Comparison of ENCODE assay signal across 33 mouse cellular contexts in genomic region chr6:145883010-145883409, GRCm38 (mm10). TPM values are rescaled to one million over a fixed set of nuclear protein-coding genes. Genes with fewer than 3 reads are reported as not detected.
DNase-seq lines count a peak whose midpoint lies in the region; ATAC-seq and TF ChIP-seq lines count a peak whose summit lies in the region.
"Had no signal": no experiment of that assay in that cellular context is flagged by ENCODE, and none has a peak within 500 bp of the region (broad histone marks: within the 10 kb centered on the region; RNA-seq: fewer than 3 reads in every experiment).

No protein-coding gene starts in this region.

- no peak for TF ChIP-seq CTCF in bone marrow macrophage, adult 2 months (IDR thresholded peaks at IDR 0.05; ENCODE audit: low read depth, low read length)

- peak; percentile 21 for DNase-seq in midbrain, embryonic 11.5 days (ENCODE audit: low spot score, missing footprints)
- peak; percentile 53 for DNase-seq in splenic B cell, adult 2 months (ENCODE audit: low read depth, low spot score)
- DNase-seq in hindbrain, embryonic 10.5 days (ENCODE audit: low spot score), result no peak
- no peak for DNase-seq in heart, postnatal 36 days
- DNase-seq: adrenal gland, postnatal 14 days; cerebellum, adult 18-20 months; cerebellum, postnatal 10 days; forebrain, postnatal 0 days; heart, adult 18-20 months; heart, postnatal 14 days; kidney, adult 18-20 months; kidney, postnatal 36 days; lung, adult 2 months; lung, postnatal 10 days; midbrain, embryonic 14.5 days; retina, postnatal 1 day; right cerebral cortex, postnatal 14 days; thymus, postnatal 14 days had no signal

- H3K27ac ChIP-seq in midbrain, embryonic 11.5 days (ENCODE audit: low read depth, low read length), result no peak overlapping the region
- H3K27ac ChIP-seq in midbrain, embryonic 15.5 days, result no peak overlapping the region
- H3K27ac ChIP-seq in bone marrow macrophage, adult 2 months (ENCODE audit: insufficient read depth, low read depth, low read length), result peak overlapping the region; percentile 54
- H3K27ac ChIP-seq in hindbrain, embryonic 10.5 days, result no peak overlapping the region
- no peak overlapping the region for H3K27ac ChIP-seq in kidney, embryonic 14.5 days (ENCODE audit: low read depth, low read length)
- H3K27ac ChIP-seq: embryonic facial prominence, embryonic 10.5 days; embryonic facial prominence, embryonic 15.5 days; forebrain, embryonic 12.5 days; hindbrain, embryonic 13.5 days; limb, embryonic 10.5 days; limb, embryonic 15.5 days; liver, embryonic 14.5 days; neural tube, embryonic 15.5 days had no signal

- H3K9ac ChIP-seq in midbrain, embryonic 11.5 days (ENCODE audit: low read length), result no peak overlapping the region
- no peak overlapping the region for H3K9ac ChIP-seq in midbrain, embryonic 15.5 days
- no peak overlapping the region for H3K9ac ChIP-seq in kidney, embryonic 14.5 days (ENCODE audit: low read depth, low read length)
- H3K9ac ChIP-seq: embryonic facial prominence, embryonic 15.5 days; forebrain, embryonic 12.5 days; forebrain, postnatal 0 days; hindbrain, embryonic 13.5 days; limb, embryonic 15.5 days; liver, embryonic 14.5 days; neural tube, embryonic 15.5 days had no signal

- intact Hi-C loops in heart, postnatal 36 days (cut with DNase I), result no loop called here

- H3K27me3 ChIP-seq in midbrain, embryonic 11.5 days (ENCODE audit: control insufficient read depth, insufficient read depth, low read length), result no peaks in the 10 kb centered on the region
- H3K27me3 ChIP-seq in midbrain, embryonic 15.5 days (replicated peaks), result no peaks in the 10 kb centered on the region
- H3K27me3 ChIP-seq in splenic B cell, adult 2 months (ENCODE audit: control insufficient read depth, insufficient read depth, low read length, poor library complexity, severe bottlenecking), result no peaks in the 10 kb centered on the region
- no peaks in the 10 kb centered on the region for H3K27me3 ChIP-seq in hindbrain, embryonic 10.5 days (ENCODE audit: insufficient read depth, poor library complexity, severe bottlenecking)
- H3K27me3 ChIP-seq in kidney, embryonic 14.5 days (ENCODE audit: control insufficient read depth, insufficient read depth, low read length), result no peaks in the 10 kb centered on the region
- H3K27me3 ChIP-seq: embryonic facial prominence, embryonic 15.5 days; forebrain, embryonic 12.5 days; hindbrain, embryonic 13.5 days; limb, embryonic 15.5 days; megakaryocyte, embryonic 14.5 days; neural tube, embryonic 15.5 days; Patski had no signal

- H3K36me3 ChIP-seq in midbrain, embryonic 11.5 days (ENCODE audit: control insufficient read depth, insufficient read depth, low read length), result no peaks in the 10 kb centered on the region
- H3K36me3 ChIP-seq in midbrain, embryonic 15.5 days (replicated peaks), result no peaks in the 10 kb centered on the region
- no peaks in the 10 kb centered on the region for H3K36me3 ChIP-seq in splenic B cell, adult 2 months (ENCODE audit: control insufficient read depth, insufficient read depth, low read length, poor library complexity, severe bottlenecking)
- H3K36me3 ChIP-seq in hindbrain, embryonic 10.5 days, result no peaks in the 10 kb centered on the region
- no peaks in the 10 kb centered on the region for H3K36me3 ChIP-seq in kidney, embryonic 14.5 days (ENCODE audit: control insufficient read depth, insufficient read depth, low read length)
- H3K36me3 ChIP-seq: embryonic facial prominence, embryonic 10.5 days; embryonic facial prominence, embryonic 15.5 days; forebrain, embryonic 12.5 days; G1E; hindbrain, embryonic 13.5 days; limb, embryonic 10.5 days; limb, embryonic 15.5 days; neural tube, embryonic 15.5 days had no signal

- 93% methylated on average over 1 of the region's 1 CpGs for WGBS in midbrain, embryonic 11.5 days
- 98% methylated on average over 1 of the region's 1 CpGs for WGBS in midbrain, embryonic 15.5 days
- 92% methylated on average over 1 of the region's 1 CpGs for WGBS in hindbrain, embryonic 10.5 days
- WGBS in kidney, embryonic 14.5 days, result 59% methylated on average over 1 of the region's 1 CpGs

- H3K4me3 ChIP-seq in midbrain, embryonic 11.5 days (ENCODE audit: low read depth, low read length), result no peak overlapping the region
- no peak overlapping the region for H3K4me3 ChIP-seq in midbrain, embryonic 15.5 days
- H3K4me3 ChIP-seq in bone marrow macrophage, adult 2 months (ENCODE audit: insufficient read depth, low read length), result no peak overlapping the region
- H3K4me3 ChIP-seq in hindbrain, embryonic 10.5 days, result no peak overlapping the region
- H3K4me3 ChIP-seq in kidney, embryonic 14.5 days (ENCODE audit: low read length), result no peak overlapping the region
- H3K4me3 ChIP-seq: embryonic facial prominence, embryonic 10.5 days; embryonic facial prominence, embryonic 15.5 days; forebrain, embryonic 12.5 days; hindbrain, embryonic 13.5 days; limb, embryonic 10.5 days; limb, embryonic 15.5 days; megakaryocyte, embryonic 14.5 days; neural tube, embryonic 15.5 days had no signal

- H3K9me3 ChIP-seq in midbrain, embryonic 11.5 days (ENCODE audit: control insufficient read depth, low read length), result no peaks in the 10 kb centered on the region
- no peaks in the 10 kb centered on the region for H3K9me3 ChIP-seq in midbrain, embryonic 15.5 days
- no peaks in the 10 kb centered on the region for H3K9me3 ChIP-seq in hindbrain, embryonic 10.5 days
- peaks cover 6% of the 10 kb centered on the region; the same call in 1 of the 2 replicates for H3K9me3 ChIP-seq in kidney, embryonic 14.5 days (ENCODE audit: control insufficient read depth, low read length)
- H3K9me3 ChIP-seq: embryonic facial prominence, embryonic 10.5 days; embryonic facial prominence, embryonic 15.5 days; forebrain, embryonic 12.5 days; hindbrain, embryonic 13.5 days; limb, embryonic 10.5 days; limb, embryonic 15.5 days; neural tube, embryonic 15.5 days had no signal

- H3K4me1 ChIP-seq in midbrain, embryonic 11.5 days (ENCODE audit: control insufficient read depth, insufficient read depth, low read length), result no peaks in the 10 kb centered on the region
- no peaks in the 10 kb centered on the region for H3K4me1 ChIP-seq in midbrain, embryonic 15.5 days
- peaks cover 22% of the 10 kb centered on the region for H3K4me1 ChIP-seq in bone marrow macrophage, adult 2 months (ENCODE audit: control insufficient read depth, insufficient read depth, low read length)
- no peaks in the 10 kb centered on the region for H3K4me1 ChIP-seq in hindbrain, embryonic 10.5 days (replicated peaks)
- no peaks in the 10 kb centered on the region for H3K4me1 ChIP-seq in kidney, embryonic 14.5 days (ENCODE audit: control insufficient read depth, insufficient read depth, low read length)
- H3K4me1 ChIP-seq: embryonic facial prominence, embryonic 10.5 days; embryonic facial prominence, embryonic 15.5 days; forebrain, embryonic 12.5 days; hindbrain, embryonic 13.5 days; limb, embryonic 10.5 days; limb, embryonic 15.5 days; neural tube, embryonic 15.5 days had no signal

- H3K4me2 ChIP-seq in midbrain, embryonic 11.5 days, result no peak overlapping the region
- H3K4me2 ChIP-seq in midbrain, embryonic 15.5 days, result no peak overlapping the region
- no peak overlapping the region for H3K4me2 ChIP-seq in kidney, embryonic 14.5 days (replicated peaks; ENCODE audit: low read depth, low read length)
- H3K4me2 ChIP-seq: embryonic facial prominence, embryonic 15.5 days; forebrain, embryonic 12.5 days; hindbrain, embryonic 13.5 days; limb, embryonic 15.5 days; neural tube, embryonic 15.5 days had no signal

- no peak for ATAC-seq in midbrain, embryonic 11.5 days (ENCODE audit: low FRiP score)
- ATAC-seq in midbrain, embryonic 15.5 days (replicated peaks), result no peak
- ATAC-seq in inflammation-experienced regulatory T-cells, adult 6 months, result peak; percentile 68
- no peak for ATAC-seq in kidney, embryonic 14.5 days (ENCODE audit: low FRiP score, low TSS enrichment)
- ATAC-seq: forebrain, postnatal 0 days had no signal

- TF ChIP-seq POLR2A in bone marrow macrophage, adult 2 months (IDR thresholded peaks at IDR 0.05; ENCODE audit: borderline replicate concordance, low read depth, low read length), result no peak

RNA-seq across cellular contexts. Expression of gene Bhlhe41, which starts 17.7 kb away (rescaled TPM):
- polyA plus RNA-seq in midbrain, embryonic 11.5 days (2014; fragmentation: Nextera tagmentation; extraction: Ambion mirVana), result 1.9 and 2.1 TPM in 2 replicates
- 6.5 and 8.2 TPM in 2 replicates for polyA plus RNA-seq in midbrain, embryonic 15.5 days (2015; fragmentation: Nextera tagmentation; extraction: Ambion mirVana)
- polyA plus RNA-seq in bone marrow macrophage, adult 2 months (2012; ENCODE audit: insufficient read depth, insufficient read length, missing spikeins), result 40.5 and 50.0 TPM in 2 replicates
- polyA plus RNA-seq in inflammation-experienced regulatory T-cells, adult 6 months (2017; shearing (Covaris generic)), result under 1 TPM; 0.11 to 0.44 (median 0.35) TPM
- 1.2 TPM in 2 replicates for polyA plus RNA-seq in hindbrain, embryonic 10.5 days (2016; fragmentation: Nextera tagmentation; extraction: Ambion mirVana)
- polyA plus RNA-seq in kidney, embryonic 14.5 days (2014; fragmentation: Nextera tagmentation; extraction: Ambion mirVana), result 0.73 and 1.2 TPM in 2 replicates
- 10 to 100 TPM; 18.9 to 28.6 TPM for total RNA-seq in heart, postnatal 36 days (2021)
- polyA plus RNA-seq: G1E had no signal

RNA-seq across cellular contexts. Expression of gene Sspn, which starts 48.4 kb away (rescaled TPM):
- 2.6 and 3.1 TPM in 2 replicates for polyA plus RNA-seq in midbrain, embryonic 11.5 days (2014; fragmentation: Nextera tagmentation; extraction: Ambion mirVana)
- 4.3 and 4.5 TPM in 2 replicates for polyA plus RNA-seq in midbrain, embryonic 15.5 days (2015; fragmentation: Nextera tagmentation; extraction: Ambion mirVana)
- 0.20 and 0.24 TPM in 2 replicates for polyA plus RNA-seq in bone marrow macrophage, adult 2 months (2012; ENCODE audit: insufficient read depth, insufficient read length, missing spikeins)
- under 1 TPM in 1 of 3 experiments, not detected in 2; 0.09 TPM for polyA plus RNA-seq in inflammation-experienced regulatory T-cells, adult 6 months (2017; shearing (Covaris generic))
- 1.6 and 1.8 TPM in 2 replicates for polyA plus RNA-seq in hindbrain, embryonic 10.5 days (2016; fragmentation: Nextera tagmentation; extraction: Ambion mirVana)
- polyA plus RNA-seq in kidney, embryonic 14.5 days (2014; fragmentation: Nextera tagmentation; extraction: Ambion mirVana), result 4.6 and 7.9 TPM in 2 replicates
- 100 to 1,000 TPM; 131 to 132 TPM for total RNA-seq in heart, postnatal 36 days (2021)
- polyA plus RNA-seq: G1E had no signal

Comparison
In these comparisons a context has a peak if more than half of its experiments do, and no peak if none do; other contexts are left out.
1. DNase-seq: peak in midbrain, embryonic 11.5 days (single experiment) and splenic B cell, adult 2 months (single experiment); none in hindbrain, embryonic 10.5 days (single experiment) and heart, postnatal 36 days (0 of 2).